In the genomic region with DNA sequence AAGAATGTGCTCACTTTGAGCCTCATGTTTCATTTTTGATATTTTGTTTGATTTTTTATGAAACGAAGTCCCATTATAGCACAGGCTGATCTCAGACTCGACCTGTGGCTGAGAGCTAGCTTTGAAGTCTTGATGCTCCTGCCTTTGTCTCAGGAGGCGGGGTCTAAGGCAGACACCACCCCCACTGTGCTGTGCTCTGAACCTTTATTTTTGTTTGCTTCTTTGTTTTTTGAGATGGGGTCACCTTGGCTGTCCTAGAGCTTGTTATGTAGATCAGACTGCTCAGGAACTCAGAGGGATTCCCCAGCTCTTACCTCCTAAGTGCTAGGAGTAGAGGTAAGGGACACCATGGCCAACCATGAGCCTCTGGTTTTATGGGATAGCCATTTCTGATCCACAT, we compare ENCODE assay signal across 17 mouse cellular contexts.
DNase-seq lines count a peak whose midpoint lies in the region.
"Had no signal": no experiment of that assay in that cellular context is flagged by ENCODE, and none has a peak within 500 bp of the region (broad histone marks: within the 10 kb centered on the region; RNA-seq: fewer than 3 reads in every experiment).

No protein-coding gene starts in this region.

- peak; percentile 27 for DNase-seq in embryo, embryonic 10.5 days (ENCODE audit: low spot score)
- DNase-seq in embryo, embryonic 11 days: no peak
- DNase-seq in thymus, postnatal 14 days: peak; percentile 9
- DNase-seq in thymus, adult 18-20 months: no peak
- peak; percentile 99 for DNase-seq in ES-CJ7 (ENCODE audit: low read depth, low spot score)
- peak; percentile 28 for DNase-seq in induced T-regulatory cell, adult 2 months (ENCODE audit: low read depth)
- no peak for DNase-seq in urinary bladder, adult 18-20 months (ENCODE audit: low spot score in 2 of 2)
- no peak for DNase-seq in cerebellum, postnatal 25 days
- DNase-seq: adrenal gland, postnatal 10 days; cerebellum, adult 8-10 months; cerebellum, postnatal 36 days; gastrocnemius, postnatal 14 days; heart, postnatal 14 days; kidney, adult 9 months; kidney, postnatal 10 days; right cerebral cortex, adult 18-20 months; spleen, adult 18-20 months had no signal

Comparison
In these comparisons a context has a peak if more than half of its experiments do, and no peak if none do; other contexts are left out.
1. DNase-seq: peak in embryo, embryonic 10.5 days (single experiment), thymus, postnatal 14 days (single experiment), ES-CJ7 (single experiment) and induced T-regulatory cell, adult 2 months (single experiment); none in embryo, embryonic 11 days (single experiment), thymus, adult 18-20 months (0 of 2), urinary bladder, adult 18-20 months (0 of 2) and cerebellum, postnatal 25 days (0 of 2).